Mouse (Mus musculus): ENCODE results near the gene Kif23. TPM values are rescaled to one million over a fixed set of nuclear protein-coding genes. Genes with fewer than 3 reads are reported as not detected.

Kif23 gene
- 73.5 and 91.5 TPM in 2 replicates for polyA plus RNA-seq (2016; fragmentation: Nextera tagmentation; extraction: Ambion mirVana)

DNA sequence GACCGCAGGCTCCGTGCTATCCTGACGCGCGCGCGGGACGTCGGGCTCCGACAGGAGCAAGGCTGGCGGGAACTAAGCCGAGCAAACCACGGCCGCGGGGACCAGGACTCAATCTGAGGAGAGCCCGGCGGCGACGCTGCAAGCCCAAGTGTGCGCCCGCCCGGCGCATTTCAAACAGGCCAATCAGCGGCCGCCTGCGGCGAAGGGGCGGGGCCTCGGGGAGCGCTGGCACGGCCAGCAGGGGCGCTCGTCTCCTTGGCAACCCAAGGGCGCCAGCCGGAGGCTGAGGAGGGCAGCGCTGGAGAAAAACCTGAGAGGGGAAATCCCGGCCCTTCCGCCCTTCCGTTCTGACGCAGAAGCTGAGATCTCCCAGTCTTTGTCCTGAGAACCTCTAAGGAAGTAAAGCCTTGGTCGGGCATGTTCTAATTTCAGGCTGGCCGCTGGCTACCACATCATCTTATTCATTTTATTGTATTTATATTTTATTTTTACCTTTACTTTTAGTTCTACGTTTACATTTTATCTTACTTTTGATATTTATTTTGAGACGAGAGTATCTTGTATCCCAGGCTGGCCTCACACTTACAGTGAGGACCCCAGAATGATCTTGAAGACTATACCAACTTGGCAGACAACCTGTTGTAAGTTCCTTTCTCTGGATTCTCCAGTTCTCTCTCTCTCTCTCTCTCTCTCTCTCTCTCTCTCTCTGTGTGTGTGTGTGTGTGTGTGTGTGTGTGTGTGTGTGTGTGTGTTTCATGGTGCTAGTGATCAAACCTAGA is at the start of gene Kif23:
Gene Kif23, minus strand, starts transcription at position 152 of the 779 bp plus-strand sequence.
- H3K4me2 ChIP-seq: peak within 1 kb of the TSS; percentile 85
- peak within 1 kb of the TSS; percentile 85 for H3K27ac ChIP-seq
- ATAC-seq: peak; percentile 92
- WGBS (ENCODE audit: insufficient replicate concordance): under 1% methylated on average over 44 of the region's 44 CpGs
- no peaks in the 10 kb centered on the region for H3K27me3 ChIP-seq (replicated peaks)
- H3K4me1 ChIP-seq: peaks cover 41% of the 10 kb centered on the region
- H3K4me3 ChIP-seq: peak within 1 kb of the TSS; percentile 96
- H3K9me3 ChIP-seq (replicated peaks): no peaks in the 10 kb centered on the region
- H3K9ac ChIP-seq: peak within 1 kb of the TSS; percentile 86
- peaks cover 34% of the 10 kb centered on the region for H3K36me3 ChIP-seq

DNA sequence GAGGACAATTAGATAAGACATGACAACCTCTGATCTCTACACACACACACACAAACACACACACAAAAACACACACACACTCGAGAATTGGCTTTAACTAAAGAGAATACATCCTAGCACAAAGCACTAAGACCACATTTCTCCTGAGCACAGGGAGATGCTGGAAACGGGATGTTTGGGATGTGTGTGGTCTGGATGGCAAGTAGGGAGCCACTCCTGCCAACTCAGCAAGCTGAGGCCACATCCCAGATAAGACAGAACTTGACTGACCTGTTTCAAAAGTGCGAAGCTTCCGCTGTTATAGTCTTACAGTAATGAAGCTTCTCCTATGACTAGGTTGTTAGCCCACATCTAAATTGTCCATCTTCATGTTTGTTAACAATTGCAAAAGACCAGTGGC is 44.6 kb upstream of the Kif23 start:
- Histone ChIP-seq H3K4me2 (no peak overlapping the region), H3K36me3 (no peaks in the 10 kb centered on the region), H3K9ac (no peak overlapping the region), H3K27ac (no peak overlapping the region), H3K27me3 (replicated peaks) (no peaks in the 10 kb centered on the region), H3K4me1 (no peaks in the 10 kb centered on the region), H3K4me3 (no peak overlapping the region), H3K9me3 (replicated peaks) (no peaks in the 10 kb centered on the region)
- no peak for ATAC-seq
- WGBS (ENCODE audit: insufficient replicate concordance): 55% methylated on average over 4 of the region's 4 CpGs

GRCm38 (mm10) chr9:61990738-61991137 is 44.2 kb upstream of the Kif23 start:
- Histone ChIP-seq H3K9me3 (replicated peaks) (no peaks in the 10 kb centered on the region), H3K27me3 (replicated peaks) (no peaks in the 10 kb centered on the region), H3K4me2 (no peak overlapping the region), H3K36me3 (no peaks in the 10 kb centered on the region), H3K4me1 (no peaks in the 10 kb centered on the region), H3K9ac (no peak overlapping the region), H3K4me3 (no peak overlapping the region), H3K27ac (no peak overlapping the region)
- no peak for ATAC-seq
- 40% methylated on average over 3 of the region's 3 CpGs for WGBS (ENCODE audit: insufficient replicate concordance)

- no peak overlapping the region for H3K9ac ChIP-seq
- H3K36me3 ChIP-seq: no peaks in the 10 kb centered on the region
- H3K27ac ChIP-seq: no peak overlapping the region
- H3K4me1 ChIP-seq: no peaks in the 10 kb centered on the region; the same call in none of the 2 replicates
- WGBS (ENCODE audit: insufficient replicate concordance): 73% methylated on average over 7 of the region's 7 CpGs
- no peaks in the 10 kb centered on the region for H3K9me3 ChIP-seq (replicated peaks)
- H3K27me3 ChIP-seq (replicated peaks): no peaks in the 10 kb centered on the region
- no peak overlapping the region for H3K4me2 ChIP-seq
- no peak overlapping the region for H3K4me3 ChIP-seq
- no peak for ATAC-seq
These were observed 39.5 kb upstream of the Kif23 start for GRCm38 (mm10) chr9:61986055-61986454.

- Histone ChIP-seq H3K36me3 (no peaks in the 10 kb centered on the region), H3K4me3 (no peak overlapping the region), H3K4me2 (no peak overlapping the region), H3K27ac (no peak overlapping the region), H3K9ac (no peak overlapping the region), H3K4me1 (no peaks in the 10 kb centered on the region; the same call in none of the 2 replicates), H3K27me3 (replicated peaks) (no peaks in the 10 kb centered on the region), H3K9me3 (replicated peaks) (no peaks in the 10 kb centered on the region)
- 49% methylated on average over 11 of the region's 11 CpGs for WGBS (ENCODE audit: insufficient replicate concordance)
- ATAC-seq: no peak
These were observed 38.7 kb upstream of the Kif23 start for GRCm38 (mm10) chr9:61985183-61985863.

DNA sequence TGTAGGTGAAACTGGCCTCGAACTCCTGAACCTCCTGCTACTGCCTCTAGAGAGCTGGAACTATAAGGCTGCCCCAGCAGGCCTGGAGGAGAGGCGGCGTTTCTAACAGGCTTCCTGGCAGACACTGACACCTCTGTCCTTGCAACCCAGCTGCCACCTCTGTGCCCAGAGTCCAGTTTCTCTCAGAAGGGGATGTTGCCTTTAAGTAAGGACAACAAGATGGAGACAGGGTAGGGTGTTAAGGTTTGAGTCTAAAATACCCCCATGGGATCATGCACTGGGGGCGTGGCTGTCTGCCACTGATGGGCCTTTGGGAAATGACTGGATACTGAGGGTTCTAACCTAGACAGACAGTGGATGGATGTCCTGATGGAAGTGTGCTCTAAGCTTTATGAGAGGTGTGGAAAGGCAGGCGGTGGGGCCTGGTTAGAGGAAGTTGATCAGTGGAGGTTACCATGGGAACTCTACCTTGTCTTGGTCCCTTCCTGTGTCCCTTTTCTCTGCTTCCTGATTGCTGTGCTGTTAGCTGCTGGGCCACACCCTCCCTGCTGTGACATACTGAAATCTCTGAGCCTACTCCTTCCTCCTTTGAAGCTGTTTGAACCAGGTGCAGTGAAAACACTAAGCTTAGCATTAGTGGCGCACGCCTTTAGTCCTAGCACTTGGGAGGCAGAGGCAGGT is 36.5 kb upstream of the Kif23 start:
- no peak overlapping the region for H3K4me2 ChIP-seq
- 63% methylated on average over 7 of the region's 7 CpGs for WGBS (ENCODE audit: insufficient replicate concordance)
- no peaks in the 10 kb centered on the region for H3K36me3 ChIP-seq
- no peaks in the 10 kb centered on the region for H3K9me3 ChIP-seq (replicated peaks)
- H3K9ac ChIP-seq: no peak overlapping the region
- H3K27me3 ChIP-seq (replicated peaks): no peaks in the 10 kb centered on the region
- no peak for ATAC-seq
- H3K4me1 ChIP-seq: no peaks in the 10 kb centered on the region; the same call in none of the 2 replicates
- H3K27ac ChIP-seq: no peak overlapping the region
- H3K4me3 ChIP-seq: no peak overlapping the region

- Histone ChIP-seq H3K27ac (no peak overlapping the region), H3K9me3 (replicated peaks) (no peaks in the 10 kb centered on the region), H3K4me3 (no peak overlapping the region), H3K4me1 (no peaks in the 10 kb centered on the region; the same call in none of the 2 replicates), H3K4me2 (no peak overlapping the region), H3K9ac (no peak overlapping the region), H3K36me3 (no peaks in the 10 kb centered on the region), H3K27me3 (replicated peaks) (no peaks in the 10 kb centered on the region)
- 41% methylated on average over 5 of the region's 5 CpGs for WGBS (ENCODE audit: insufficient replicate concordance)
- ATAC-seq: no peak
These were observed 35.3 kb upstream of the Kif23 start for GRCm38 (mm10) chr9:61981876-61982275.

- WGBS (ENCODE audit: insufficient replicate concordance): 56% methylated on average over 2 of the region's 2 CpGs
- Histone ChIP-seq H3K9ac (no peak overlapping the region), H3K36me3 (no peaks in the 10 kb centered on the region), H3K4me3 (no peak overlapping the region), H3K4me2 (no peak overlapping the region), H3K4me1 (no peaks in the 10 kb centered on the region; the same call in 1 of the 2 replicates), H3K9me3 (replicated peaks) (no peaks in the 10 kb centered on the region), H3K27me3 (replicated peaks) (0 out of 2 replicates have a peak, but pooled peaks cover 6% of the 10 kb centered on the region), H3K27ac (no peak overlapping the region)
- ATAC-seq: no peak
These were observed 33.4 kb upstream of the Kif23 start for GRCm38 (mm10) chr9:61979983-61980382.

DNA sequence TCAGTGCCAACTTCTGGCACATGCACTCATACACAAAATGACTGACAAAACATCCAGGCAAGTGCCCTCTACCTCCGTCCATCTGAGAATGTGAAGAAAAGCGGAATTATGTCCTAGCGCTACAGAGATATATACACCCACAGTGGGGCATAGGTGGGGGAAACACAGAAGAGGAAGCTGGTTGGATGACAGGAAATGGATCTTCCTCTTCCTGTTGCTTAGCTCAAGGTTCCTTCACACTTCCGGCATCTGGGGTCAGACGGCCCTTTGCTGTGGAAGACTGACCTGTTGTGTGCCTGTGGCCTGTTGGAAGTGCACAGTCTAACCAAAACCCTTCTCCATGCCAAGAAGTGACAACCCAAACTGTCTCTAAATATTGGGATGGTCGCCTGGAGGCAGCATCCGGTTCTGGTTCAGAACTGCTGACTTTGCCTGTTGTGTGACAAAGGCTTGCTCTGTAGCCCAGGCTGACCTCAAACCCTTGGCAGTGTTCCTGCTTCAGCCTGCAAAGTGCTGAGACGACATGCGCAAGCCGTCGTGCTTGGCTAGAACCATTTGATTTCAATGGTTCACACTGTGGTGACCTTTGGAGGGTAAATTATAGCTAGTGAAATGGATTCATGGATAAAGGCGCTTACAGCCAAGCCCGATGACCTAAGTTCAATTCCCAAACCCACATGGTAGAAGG is 30.8 kb upstream of the Kif23 start:
- Histone ChIP-seq H3K4me1 (no peaks in the 10 kb centered on the region), H3K9me3 (replicated peaks) (no peaks in the 10 kb centered on the region), H3K27me3 (replicated peaks) (0 out of 2 replicates have a peak, but pooled peaks cover 8% of the 10 kb centered on the region), H3K4me3 (no peak overlapping the region), H3K27ac (no peak overlapping the region), H3K4me2 (no peak overlapping the region), H3K9ac (no peak overlapping the region), H3K36me3 (no peaks in the 10 kb centered on the region)
- ATAC-seq: no peak
- 71% methylated on average over 13 of the region's 13 CpGs for WGBS (ENCODE audit: insufficient replicate concordance)

- 68% methylated on average over 8 of the region's 9 CpGs for WGBS (ENCODE audit: insufficient replicate concordance)
These were observed 25.5 kb upstream of the Kif23 start for GRCm38 (mm10) chr9:61972031-61972430.

GRCm38 (mm10) chr9:61971045-61971444 is 24.5 kb upstream of the Kif23 start:
- H3K4me2 ChIP-seq: no peak overlapping the region
- no peak overlapping the region for H3K27ac ChIP-seq
- WGBS (ENCODE audit: insufficient replicate concordance): 18% methylated on average over 3 of the region's 3 CpGs
- ATAC-seq: no peak
- no peak overlapping the region for H3K4me3 ChIP-seq
- H3K36me3 ChIP-seq: no peaks in the 10 kb centered on the region
- H3K27me3 ChIP-seq (replicated peaks): peaks cover 31% of the 10 kb centered on the region
- no peak overlapping the region for H3K9ac ChIP-seq
- H3K4me1 ChIP-seq: no peaks in the 10 kb centered on the region
- H3K9me3 ChIP-seq (replicated peaks): no peaks in the 10 kb centered on the region

More at GRCm38 (mm10) chr9:61972031-61972430, 25.5 kb upstream of the Kif23 start:
- H3K4me1 ChIP-seq: no peaks in the 10 kb centered on the region
- H3K4me2 ChIP-seq: no peak overlapping the region
- H3K4me3 ChIP-seq: no peak overlapping the region
- H3K36me3 ChIP-seq: no peaks in the 10 kb centered on the region
- ATAC-seq: no peak
- H3K9ac ChIP-seq: no peak overlapping the region
- no peak overlapping the region for H3K27ac ChIP-seq
- peaks cover 31% of the 10 kb centered on the region for H3K27me3 ChIP-seq (replicated peaks)
- H3K9me3 ChIP-seq (replicated peaks): no peaks in the 10 kb centered on the region
